Mouse (Mus musculus): ENCODE measurements at regions not wholly inside any gene's neighbourhood (a gene's known extent, or its start where the extent isn't known, plus 50 kb on each side); places are given as distances from the start of the nearest gene placed in this dataset.
"Not testable (repeated sequence)": the region's sequence is repeated elsewhere in the genome, so short reads cannot be mapped to it uniquely, and the experiment has no call there.

- no peaks in the 10 kb centered on the region for H3K9me3 ChIP-seq
- no peaks in the 10 kb centered on the region for H3K36me3 ChIP-seq
- no peak overlapping the region for H3K9ac ChIP-seq (replicated peaks)
- no peak overlapping the region for H3K4me3 ChIP-seq
- no peak for ATAC-seq (ENCODE audit: low FRiP score, low read depth)
- H3K4me2 ChIP-seq (replicated peaks) = no peak overlapping the region
- H3K4me1 ChIP-seq = no peaks in the 10 kb centered on the region
- no peak overlapping the region for H3K27ac ChIP-seq (replicated peaks)
- no peaks in the 10 kb centered on the region for H3K27me3 ChIP-seq
- WGBS = 73% methylated on average over 5 of the region's 5 CpGs
Observed at GRCm38 (mm10) chr11:42903459-42904012, 132.0 kb upstream of the Gm9972 start.

- Histone ChIP-seq H3K4me3 (no peak overlapping the region), H3K9ac (replicated peaks) (no peak overlapping the region), H3K36me3 (no peaks in the 10 kb centered on the region), H3K9me3 (no peaks in the 10 kb centered on the region), H3K4me1 (no peaks in the 10 kb centered on the region), H3K27ac (replicated peaks) (no peak overlapping the region), H3K27me3 (no peaks in the 10 kb centered on the region), H3K4me2 (replicated peaks) (no peak overlapping the region)
- no peak for ATAC-seq (ENCODE audit: low FRiP score, low read depth)
- WGBS = 79% methylated on average over 2 of the region's 2 CpGs
Observed at GRCm38 (mm10) chr11:42905561-42905960, 130.0 kb upstream of the Gm9972 start.

GRCm38 (mm10) chr11:42906020-42906419 lies 129.5 kb upstream of the Gm9972 start:
- H3K27me3 ChIP-seq = no peaks in the 10 kb centered on the region
- no peak for ATAC-seq (ENCODE audit: low FRiP score, low read depth)
- H3K4me3 ChIP-seq = no peak overlapping the region
- H3K4me1 ChIP-seq = no peaks in the 10 kb centered on the region
- H3K27ac ChIP-seq (replicated peaks) = no peak overlapping the region
- H3K4me2 ChIP-seq (replicated peaks) = no peak overlapping the region
- no peaks in the 10 kb centered on the region for H3K36me3 ChIP-seq
- no peaks in the 10 kb centered on the region for H3K9me3 ChIP-seq
- H3K9ac ChIP-seq (replicated peaks) = no peak overlapping the region
- 89% methylated on average over 3 of the region's 3 CpGs for WGBS

- no peak overlapping the region for H3K27ac ChIP-seq (replicated peaks)
- H3K4me3 ChIP-seq = no peak overlapping the region
- WGBS = 56% methylated on average over 2 of the region's 2 CpGs
- H3K4me2 ChIP-seq (replicated peaks) = no peak overlapping the region
- H3K36me3 ChIP-seq = no peaks in the 10 kb centered on the region
- no peak for ATAC-seq (ENCODE audit: low FRiP score, low read depth)
- no peaks in the 10 kb centered on the region for H3K27me3 ChIP-seq
- no peak overlapping the region for H3K9ac ChIP-seq (replicated peaks)
- H3K9me3 ChIP-seq = no peaks in the 10 kb centered on the region
- no peaks in the 10 kb centered on the region for H3K4me1 ChIP-seq
Observed at GRCm38 (mm10) chr11:42916421-42917181, 118.9 kb upstream of the Gm9972 start.

GRCm38 (mm10) chr11:42919221-42919620 lies 116.3 kb upstream of the Gm9972 start:
- Histone ChIP-seq H3K9ac (replicated peaks) (no peak overlapping the region), H3K9me3 (no peaks in the 10 kb centered on the region), H3K36me3 (no peaks in the 10 kb centered on the region), H3K27me3 (no peaks in the 10 kb centered on the region), H3K4me1 (no peaks in the 10 kb centered on the region), H3K4me3 (no peak overlapping the region), H3K4me2 (replicated peaks) (no peak overlapping the region), H3K27ac (replicated peaks) (no peak overlapping the region)
- ATAC-seq (ENCODE audit: low FRiP score, low read depth) = no peak
- 96% methylated on average over 1 of the region's 1 CpGs for WGBS

- no peak overlapping the region for H3K4me3 ChIP-seq
- H3K9ac ChIP-seq (replicated peaks) = no peak overlapping the region
- no peaks in the 10 kb centered on the region for H3K4me1 ChIP-seq
- ATAC-seq (ENCODE audit: low FRiP score, low read depth) = no peak
- no peaks in the 10 kb centered on the region for H3K36me3 ChIP-seq
- no peaks in the 10 kb centered on the region for H3K9me3 ChIP-seq
- no peak overlapping the region for H3K27ac ChIP-seq (replicated peaks)
- WGBS = 85% methylated on average over 5 of the region's 5 CpGs
- no peak overlapping the region for H3K4me2 ChIP-seq (replicated peaks)
- no peaks in the 10 kb centered on the region for H3K27me3 ChIP-seq
Observed at GRCm38 (mm10) chr11:42927156-42927555, 108.4 kb upstream of the Gm9972 start.

- no peaks in the 10 kb centered on the region for H3K27me3 ChIP-seq
- H3K27ac ChIP-seq (replicated peaks) = no peak overlapping the region
- H3K4me2 ChIP-seq (replicated peaks) = no peak overlapping the region
- 81% methylated on average over 3 of the region's 3 CpGs for WGBS
- ATAC-seq (ENCODE audit: low FRiP score, low read depth) = no peak
- no peak overlapping the region for H3K4me3 ChIP-seq
- H3K36me3 ChIP-seq = no peaks in the 10 kb centered on the region
- H3K9ac ChIP-seq (replicated peaks) = no peak overlapping the region
- H3K9me3 ChIP-seq = no peaks in the 10 kb centered on the region
- no peaks in the 10 kb centered on the region for H3K4me1 ChIP-seq
Observed at GRCm38 (mm10) chr11:42928916-42929315, 106.6 kb upstream of the Gm9972 start.

GRCm38 (mm10) chr11:42939271-42939670 lies 96.3 kb upstream of the Gm9972 start:
- not testable (repeated sequence) for H3K4me1 ChIP-seq; H3K4me2 ChIP-seq (replicated peaks); H3K36me3 ChIP-seq; H3K4me3 ChIP-seq; H3K27ac ChIP-seq (replicated peaks); ATAC-seq (ENCODE audit: low FRiP score, low read depth); H3K27me3 ChIP-seq; H3K9ac ChIP-seq (replicated peaks); H3K9me3 ChIP-seq
- 76% methylated on average over 4 of the region's 4 CpGs for WGBS

GRCm38 (mm10) chr11:42941561-42941960 lies 94.0 kb upstream of the Gm9972 start:
- WGBS = 91% methylated on average over 3 of the region's 3 CpGs
- no peaks in the 10 kb centered on the region for H3K4me1 ChIP-seq

GRCm38 (mm10) chr11:42942284-42942683 lies 93.3 kb upstream of the Gm9972 start:
- 83% methylated on average over 3 of the region's 3 CpGs for whole genome bisulfite sequencing
- no peak overlapping the region for H3K9ac ChIP-seq (replicated peaks)
- ATAC-seq (ENCODE audit: low FRiP score, low read depth) = no peak

More at GRCm38 (mm10) chr11:42941561-42941960, 94.0 kb upstream of the Gm9972 start:
- Histone ChIP-seq H3K36me3 (no peaks in the 10 kb centered on the region), H3K27me3 (no peaks in the 10 kb centered on the region), H3K9ac (replicated peaks) (no peak overlapping the region), H3K4me2 (replicated peaks) (no peak overlapping the region), H3K4me3 (no peak overlapping the region), H3K27ac (replicated peaks) (no peak overlapping the region), H3K9me3 (no peaks in the 10 kb centered on the region)
- ATAC-seq (ENCODE audit: low FRiP score, low read depth) = no peak

GRCm38 (mm10) chr11:42944573-42944972 lies 91.0 kb upstream of the Gm9972 start:
- ATAC-seq (ENCODE audit: low FRiP score, low read depth) = no peak
- H3K27me3 ChIP-seq = no peaks in the 10 kb centered on the region
- H3K9me3 ChIP-seq = no peaks in the 10 kb centered on the region
- no peak overlapping the region for H3K27ac ChIP-seq (replicated peaks)
- no peak overlapping the region for H3K9ac ChIP-seq (replicated peaks)
- H3K4me3 ChIP-seq = no peak overlapping the region
- H3K36me3 ChIP-seq = no peaks in the 10 kb centered on the region
- WGBS = 83% methylated on average over 3 of the region's 3 CpGs
- H3K4me2 ChIP-seq (replicated peaks) = no peak overlapping the region
- no peaks in the 10 kb centered on the region for H3K4me1 ChIP-seq

More at GRCm38 (mm10) chr11:42942284-42942683, 93.3 kb upstream of the Gm9972 start:
- Histone ChIP-seq H3K27ac (replicated peaks) (no peak overlapping the region), H3K36me3 (no peaks in the 10 kb centered on the region), H3K4me2 (replicated peaks) (no peak overlapping the region), H3K4me3 (no peak overlapping the region), H3K27me3 (no peaks in the 10 kb centered on the region), H3K4me1 (no peaks in the 10 kb centered on the region), H3K9me3 (no peaks in the 10 kb centered on the region)

GRCm38 (mm10) chr11:42949823-42950222 lies 85.7 kb upstream of the Gm9972 start:
- H3K27ac ChIP-seq (replicated peaks) = no peak overlapping the region
- H3K9me3 ChIP-seq = no peaks in the 10 kb centered on the region
- no peaks in the 10 kb centered on the region for H3K4me1 ChIP-seq
- ATAC-seq (ENCODE audit: low FRiP score, low read depth) = no peak
- no peaks in the 10 kb centered on the region for H3K27me3 ChIP-seq
- no peak overlapping the region for H3K9ac ChIP-seq (replicated peaks)
- no peak overlapping the region for H3K4me2 ChIP-seq (replicated peaks)
- no peaks in the 10 kb centered on the region for H3K36me3 ChIP-seq
- H3K4me3 ChIP-seq = no peak overlapping the region
- 91% methylated on average over 1 of the region's 1 CpGs for WGBS
